Mouse (Mus musculus): ENCODE measurements around the gene Dnaja3. TPM values are rescaled to one million over a fixed set of nuclear protein-coding genes. Genes with fewer than 3 reads are reported as not detected.
"Not testable (repeated sequence)": the region's sequence is repeated elsewhere in the genome, so short reads cannot be mapped to it uniquely, and the experiment has no call there.

The Dnaja3 gene
- total RNA-seq, 2 experiments from 2014 or later: 62.2 to 63.3 TPM

DNA sequence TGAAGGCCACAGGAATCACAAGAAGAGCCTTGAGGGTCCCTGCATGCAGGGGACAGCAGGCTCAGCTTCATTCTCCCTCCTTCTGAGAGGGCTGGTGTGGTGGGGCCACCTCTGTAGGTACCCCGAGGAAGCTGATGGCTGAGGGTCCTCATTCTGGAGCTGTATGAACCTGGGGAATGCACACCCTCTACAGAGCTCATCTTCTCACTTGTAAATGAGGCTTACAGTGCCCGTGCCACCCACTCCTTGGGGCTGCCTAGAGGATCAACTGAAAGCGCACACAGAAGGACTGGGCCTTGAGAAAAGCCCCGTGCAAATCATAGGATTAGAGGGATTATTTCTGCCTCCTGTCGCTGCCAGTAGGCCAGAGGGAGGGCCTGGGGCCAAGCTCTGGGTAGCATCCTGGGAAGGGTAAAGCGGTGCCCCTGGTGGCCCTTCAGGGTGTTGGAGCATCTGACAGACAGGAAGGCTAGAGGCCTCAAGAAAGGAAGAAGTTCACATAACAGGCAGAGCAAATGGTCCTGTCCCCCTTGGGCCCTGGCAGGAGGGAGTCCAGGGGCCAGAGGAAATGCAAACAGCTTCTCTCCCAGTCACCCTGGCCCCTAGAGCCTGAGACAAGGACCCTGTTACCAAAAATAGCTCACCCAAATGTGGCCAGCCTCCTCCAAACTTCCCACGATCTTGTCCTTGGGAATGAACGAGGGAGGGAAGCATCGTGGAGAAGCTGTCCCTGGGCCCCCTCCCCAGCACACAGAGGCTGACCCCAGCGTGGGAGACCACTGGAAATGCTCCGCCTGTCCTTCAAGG lies 16.2 kb downstream of the Dnaja3 start:
- no peak for DNase-seq (ENCODE audit: low spot score in 2 of 2)
- intact Hi-C loops (cut with DNase I): no loop called here

- no peak for DNase-seq (ENCODE audit: low spot score in 2 of 2)
- intact Hi-C loops (cut with DNase I): no loop called here
These were observed 16.8 kb downstream of the Dnaja3 start for GRCm38 (mm10) chr16:4656571-4657081.

GRCm38 (mm10) chr16:4658781-4659245 lies 19.0 kb downstream of the Dnaja3 start:
- peak in 1 of 2 experiments; percentile 70 for DNase-seq (ENCODE audit: low spot score in 2 of 2)
- intact Hi-C loops (cut with DNase I): loop anchor here (1.0 kb wide), 1 partner anchor 17 kb away; no protein-coding TSS in a partner anchor

- intact Hi-C loops (cut with DNase I): no loop called here
- DNase-seq (ENCODE audit: low spot score in 2 of 2): no peak
These were observed 19.5 kb downstream of the Dnaja3 start for GRCm38 (mm10) chr16:4659326-4659725.

GRCm38 (mm10) chr16:4661605-4662004 lies 21.8 kb downstream of the Dnaja3 start:
- intact Hi-C loops (cut with DNase I): no loop called here
- no peak for DNase-seq (ENCODE audit: low spot score in 2 of 2)

- no peak for DNase-seq (ENCODE audit: low spot score in 2 of 2)
- intact Hi-C loops (cut with DNase I): no loop called here
These were observed 24.0 kb downstream of the Dnaja3 start for GRCm38 (mm10) chr16:4663806-4664205.

GRCm38 (mm10) chr16:4665726-4666125 lies 25.9 kb downstream of the Dnaja3 start:
- intact Hi-C loops (cut with DNase I): loop anchor here (5.0 kb wide), 1 partner anchor 103 kb away; no protein-coding TSS in a partner anchor
- no peak for DNase-seq (ENCODE audit: low spot score in 2 of 2)

GRCm38 (mm10) chr16:4667190-4667808 lies 27.5 kb downstream of the Dnaja3 start:
- peak; percentile 88 to 93 for DNase-seq (ENCODE audit: low spot score in 2 of 2)
- intact Hi-C loops (cut with DNase I): loop anchor here (1.0 to 5.0 kb wide), 2 partner anchors 37 to 105 kb away; no protein-coding TSS in a partner anchor

- intact Hi-C loops (cut with DNase I): no loop called here
These were observed 30.5 kb downstream of the Dnaja3 start for GRCm38 (mm10) chr16:4670317-4670716.

GRCm38 (mm10) chr16:4674091-4674490 lies 34.3 kb downstream of the Dnaja3 start:
- intact Hi-C loops (cut with DNase I): no loop called here
- no peak for DNase-seq (ENCODE audit: low spot score in 2 of 2)

More at GRCm38 (mm10) chr16:4670317-4670716, 30.5 kb downstream of the Dnaja3 start:
- DNase-seq (ENCODE audit: low spot score in 2 of 2): no peak

DNA sequence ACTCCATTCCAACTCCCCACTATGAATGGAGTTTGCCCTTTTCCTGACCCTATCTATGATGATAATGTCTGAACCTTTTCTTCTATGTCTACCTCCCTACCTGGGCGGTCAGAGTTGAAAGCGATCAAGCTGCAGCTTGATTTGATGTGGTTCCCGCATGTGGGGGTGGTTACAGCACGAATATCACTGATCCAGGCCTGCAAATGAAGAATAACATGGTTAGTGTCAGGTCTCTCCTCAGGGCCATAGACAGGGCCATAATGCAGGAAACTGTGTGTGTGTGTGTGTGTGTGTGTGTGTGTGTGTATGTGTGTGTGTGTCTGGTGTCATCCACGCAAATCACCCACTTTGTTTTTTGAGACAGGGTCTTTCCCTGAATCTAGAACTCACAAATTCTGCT lies 37.0 kb downstream of the Dnaja3 start:
- DNase-seq (ENCODE audit: low spot score in 2 of 2): no peak
- intact Hi-C loops (cut with DNase I): no loop called here

DNA sequence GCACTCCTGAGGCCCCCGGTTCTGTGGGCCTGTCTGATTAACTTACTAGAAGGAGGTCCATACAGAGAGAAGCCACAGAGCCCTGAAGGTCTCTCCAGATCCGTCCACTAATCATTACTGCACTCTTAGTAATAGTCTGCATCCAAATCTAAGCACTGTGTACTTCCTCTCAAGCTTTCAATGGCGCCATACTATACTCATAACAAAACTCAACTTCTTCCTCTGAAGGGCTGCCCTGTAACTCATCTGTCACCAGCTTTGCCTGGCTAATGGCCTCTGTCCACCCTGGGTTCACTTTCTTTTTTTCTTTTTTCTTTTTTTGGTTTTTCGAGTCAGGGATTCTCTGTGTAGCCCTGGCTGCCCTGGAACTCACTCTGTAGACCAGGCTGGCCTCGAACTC lies 38.3 kb downstream of the Dnaja3 start:
- intact Hi-C loops (cut with DNase I): no loop called here
- DNase-seq (ENCODE audit: low spot score in 2 of 2): no peak

- DNase-seq (ENCODE audit: low spot score in 2 of 2): peak; percentile 87 to 93
- intact Hi-C loops (cut with DNase I): no loop called here
These were observed 39.6 kb downstream of the Dnaja3 start, which contains the start of gene Coro7 for GRCm38 (mm10) chr16:4679121-4680018. TSS of gene Coro7 (minus strand) at chr16:4679777.

DNA sequence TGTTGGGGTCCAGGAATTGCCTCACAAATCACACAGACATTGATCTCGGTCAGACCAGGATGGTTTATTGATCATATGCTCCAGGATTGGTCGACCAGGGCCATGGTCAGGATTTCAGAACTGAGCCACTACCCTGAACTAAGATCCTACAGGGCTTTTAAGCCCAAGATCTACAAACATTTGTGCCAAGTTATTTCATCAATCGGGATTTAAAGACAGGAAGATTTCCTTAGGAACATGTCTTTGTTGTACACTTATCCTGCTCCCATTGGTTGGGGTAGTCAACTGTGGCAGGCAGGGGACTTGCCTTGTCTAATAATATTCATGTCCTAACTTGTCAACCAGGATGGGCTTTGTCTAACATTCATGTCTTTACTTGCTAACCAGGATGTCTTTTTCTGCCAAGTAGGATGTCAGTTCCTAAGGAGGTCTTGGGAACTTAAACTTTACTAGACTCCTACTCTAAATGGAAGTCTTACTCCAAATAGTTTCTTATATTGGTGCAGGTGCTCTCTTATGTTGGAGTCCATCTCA lies 41.2 kb downstream of the Dnaja3 start:
- intact Hi-C loops (cut with DNase I); DNase-seq (ENCODE audit: low spot score in 2 of 2): not testable (repeated sequence)

DNA sequence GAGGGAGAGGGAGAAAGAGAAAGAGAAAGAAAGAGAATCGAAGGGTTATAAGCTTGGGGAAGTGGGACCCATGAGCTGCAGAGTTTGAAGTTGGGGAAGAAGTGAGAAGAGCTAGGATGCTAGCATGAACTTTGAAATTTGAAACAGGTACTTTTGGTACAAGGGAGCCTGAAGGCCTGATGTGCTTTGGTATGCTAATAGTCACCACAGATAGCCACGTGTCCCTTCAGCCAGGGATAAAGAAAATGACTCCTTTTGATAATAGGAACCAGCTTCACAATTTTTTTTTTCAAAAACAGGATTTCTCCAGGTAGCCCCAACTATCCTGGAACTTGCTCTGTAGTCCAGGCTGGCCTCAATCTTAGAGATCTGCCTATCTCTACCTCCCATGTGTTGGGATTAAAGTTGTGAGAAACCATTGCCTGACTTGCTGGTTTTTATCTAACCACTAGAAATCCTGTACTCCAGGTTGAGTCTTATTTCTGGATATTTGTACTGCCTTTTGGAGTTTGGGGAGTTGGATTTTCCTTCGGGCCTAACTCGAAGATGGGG lies 42.9 kb downstream of the Dnaja3 start:
- intact Hi-C loops (cut with DNase I): no loop called here
- DNase-seq (ENCODE audit: low spot score in 2 of 2): no peak

DNA sequence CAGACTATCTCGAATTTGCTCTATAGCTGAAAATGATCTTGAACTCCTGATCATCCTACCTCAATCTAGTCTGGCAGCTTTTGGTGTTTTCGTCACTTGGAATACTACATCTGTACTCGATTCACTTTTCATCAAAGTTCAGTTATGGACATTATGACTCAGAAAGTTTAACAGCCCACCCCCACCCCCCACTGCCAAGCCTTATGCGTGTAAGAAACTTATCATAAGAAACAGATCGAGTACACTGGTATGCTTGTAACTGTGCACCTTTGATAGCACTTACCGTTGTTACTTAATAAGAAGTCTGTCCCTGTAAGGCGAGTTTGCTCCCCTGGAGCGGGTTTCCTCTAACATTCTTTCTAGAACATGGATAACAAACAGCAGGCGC lies 43.4 kb downstream of the Dnaja3 start:
- no peak for DNase-seq (ENCODE audit: low spot score in 2 of 2)
- intact Hi-C loops (cut with DNase I): no loop called here

GRCm38 (mm10) chr16:4683581-4684456 lies 44.0 kb downstream of the Dnaja3 start:
- peak; percentile 96 to 98 for DNase-seq (ENCODE audit: low spot score in 2 of 2)
- intact Hi-C loops (cut with DNase I): no loop called here

GRCm38 (mm10) chr16:4684457-4684791 lies 44.6 kb downstream of the Dnaja3 start:
- DNase-seq (ENCODE audit: low spot score in 2 of 2): no peak
- intact Hi-C loops (cut with DNase I): no loop called here

Data from left cerebral cortex, postnatal 25 days (tissue).